Mouse (Mus musculus): ENCODE results near the gene Slc8a1.

Slc8a1 gene

GRCm38 (mm10) chr17:81579728-81580425, 158.3 kb downstream of the Slc8a1 start:
- DNase-seq (ENCODE audit: extremely low spot score, low read depth, low spot score): no peak

GRCm38 (mm10) chr17:81576893-81577292, 161.3 kb downstream of the Slc8a1 start:
- DNase-seq (ENCODE audit: extremely low spot score, low read depth, low spot score): no peak

- DNase-seq (ENCODE audit: extremely low spot score, low read depth, low spot score): no peak
These were observed 172.4 kb downstream of the Slc8a1 start for GRCm38 (mm10) chr17:81565634-81566372.

GRCm38 (mm10) chr17:81554052-81554734, 184.0 kb downstream of the Slc8a1 start:
- DNase-seq (ENCODE audit: extremely low spot score, low read depth, low spot score): no peak

GRCm38 (mm10) chr17:81551856-81552635, 186.1 kb downstream of the Slc8a1 start:
- DNase-seq (ENCODE audit: extremely low spot score, low read depth, low spot score): no peak

GRCm38 (mm10) chr17:81550864-81551263, 187.3 kb downstream of the Slc8a1 start:
- no peak for DNase-seq (ENCODE audit: extremely low spot score, low read depth, low spot score)

GRCm38 (mm10) chr17:81548016-81548415, 190.2 kb downstream of the Slc8a1 start:
- DNase-seq (ENCODE audit: extremely low spot score, low read depth, low spot score): no peak

- DNase-seq (ENCODE audit: extremely low spot score, low read depth, low spot score): no peak
These were observed 191.7 kb downstream of the Slc8a1 start for GRCm38 (mm10) chr17:81546525-81546924.

GRCm38 (mm10) chr17:81546012-81546411, 192.2 kb downstream of the Slc8a1 start:
- DNase-seq (ENCODE audit: extremely low spot score, low read depth, low spot score): no peak

- no peak for DNase-seq (ENCODE audit: extremely low spot score, low read depth, low spot score)
These were observed 193.3 kb downstream of the Slc8a1 start for GRCm38 (mm10) chr17:81544926-81545325.

- no peak for DNase-seq (ENCODE audit: extremely low spot score, low read depth, low spot score)
These were observed 195.6 kb downstream of the Slc8a1 start for GRCm38 (mm10) chr17:81542313-81543185.

- no peak for DNase-seq (ENCODE audit: extremely low spot score, low read depth, low spot score)
These were observed 199.7 kb downstream of the Slc8a1 start for GRCm38 (mm10) chr17:81538163-81539160.

- DNase-seq (ENCODE audit: extremely low spot score, low read depth, low spot score): no peak
These were observed 202.1 kb downstream of the Slc8a1 start for GRCm38 (mm10) chr17:81536093-81536492.

- DNase-seq (ENCODE audit: extremely low spot score, low read depth, low spot score): no peak
These were observed 208.3 kb downstream of the Slc8a1 start for GRCm38 (mm10) chr17:81529849-81530248.

- DNase-seq (ENCODE audit: extremely low spot score, low read depth, low spot score): no peak
These were observed 209.2 kb downstream of the Slc8a1 start for GRCm38 (mm10) chr17:81528940-81529339.

GRCm38 (mm10) chr17:81526463-81526862, 211.7 kb downstream of the Slc8a1 start:
- no peak for DNase-seq (ENCODE audit: extremely low spot score, low read depth, low spot score)

- no peak for DNase-seq (ENCODE audit: extremely low spot score, low read depth, low spot score)
These were observed 213.4 kb downstream of the Slc8a1 start for GRCm38 (mm10) chr17:81524826-81525225.

- no peak for DNase-seq (ENCODE audit: extremely low spot score, low read depth, low spot score)
These were observed 214.2 kb downstream of the Slc8a1 start for GRCm38 (mm10) chr17:81523943-81524342.

Data from hindlimb bud, embryonic 11.5 days (tissue).